In genomic region chr10:81499250-81499901, GRCm38 (mm10) we compare ENCODE assay signal across 8 mouse cellular contexts. TPM values are rescaled to one million over a fixed set of nuclear protein-coding genes. Genes with fewer than 3 reads are reported as not detected.
DNase-seq lines count a peak whose midpoint lies in the region; ATAC-seq and TF ChIP-seq lines count a peak whose summit lies in the region.

No protein-coding gene starts in this region.

- no peak for TF ChIP-seq CTCF in stomach, postnatal 0 days (IDR thresholded peaks at IDR 0.05; ENCODE audit: low read depth)
- TF ChIP-seq CTCF in lung, embryonic 14.5 days (IDR thresholded peaks at IDR 0.05; ENCODE audit: low read depth), result no peak

- H3K27ac ChIP-seq in embryonic facial prominence, embryonic 13.5 days, result no peak overlapping the region
- H3K27ac ChIP-seq in embryonic facial prominence, embryonic 10.5 days (replicated peaks), result no peak overlapping the region
- no peak overlapping the region for H3K27ac ChIP-seq in stomach, embryonic 15.5 days
- H3K27ac ChIP-seq in stomach, postnatal 0 days (replicated peaks), result no peak overlapping the region; the same call in 1 of the 2 replicates
- no peak overlapping the region for H3K27ac ChIP-seq in lung, embryonic 14.5 days (ENCODE audit: low read depth)
- H3K27ac ChIP-seq in midbrain, embryonic 11.5 days (ENCODE audit: low read depth, low read length), result no peak overlapping the region

- H3K9ac ChIP-seq in embryonic facial prominence, embryonic 13.5 days, result 0 out of 2 replicates have a peak overlapping the region, but pooled peaks have one; percentile 36
- no peak overlapping the region for H3K9ac ChIP-seq in stomach, embryonic 15.5 days
- H3K9ac ChIP-seq in stomach, postnatal 0 days (ENCODE audit: low read length), result no peak overlapping the region
- H3K9ac ChIP-seq in lung, embryonic 14.5 days, result no peak overlapping the region; the same call in 1 of the 2 replicates
- H3K9ac ChIP-seq in midbrain, embryonic 11.5 days (ENCODE audit: low read length), result no peak overlapping the region

- 83% methylated on average over 23 of the region's 23 CpGs for WGBS in embryonic facial prominence, embryonic 13.5 days
- WGBS in embryonic facial prominence, embryonic 10.5 days, result 78% methylated on average over 23 of the region's 23 CpGs
- WGBS in stomach, embryonic 15.5 days, result 69% methylated on average over 23 of the region's 23 CpGs
- 66% methylated on average over 23 of the region's 23 CpGs for WGBS in stomach, postnatal 0 days
- WGBS in lung, embryonic 14.5 days, result 58% methylated on average over 23 of the region's 23 CpGs
- 81% methylated on average over 23 of the region's 23 CpGs for WGBS in midbrain, embryonic 11.5 days

- H3K4me1 ChIP-seq in embryonic facial prominence, embryonic 13.5 days, result peaks cover 21% of the 10 kb centered on the region
- H3K4me1 ChIP-seq in embryonic facial prominence, embryonic 10.5 days, result peaks cover 31% of the 10 kb centered on the region
- peaks cover 12% of the 10 kb centered on the region for H3K4me1 ChIP-seq in stomach, embryonic 15.5 days
- H3K4me1 ChIP-seq in stomach, postnatal 0 days (replicated peaks; ENCODE audit: control insufficient read depth, insufficient read depth), result peaks cover 3% of the 10 kb centered on the region; the same call in 1 of the 2 replicates
- peaks cover 11% of the 10 kb centered on the region; the same call in 1 of the 2 replicates for H3K4me1 ChIP-seq in lung, embryonic 14.5 days (ENCODE audit: insufficient read depth)
- peaks cover 10% of the 10 kb centered on the region for H3K4me1 ChIP-seq in midbrain, embryonic 11.5 days (ENCODE audit: control insufficient read depth, insufficient read depth, low read length)

- DNase-seq in embryonic facial prominence, embryonic 10.5 days (ENCODE audit: low spot score), result no peak
- no peak for DNase-seq in stomach, postnatal 0 days (ENCODE audit: low spot score)
- DNase-seq in lung, embryonic 14.5 days, result peak; percentile 17
- peak; percentile 85 for DNase-seq in thymus, postnatal 0 days (ENCODE audit: low spot score)
- no peak for DNase-seq in midbrain, embryonic 11.5 days (ENCODE audit: low spot score, missing footprints)
- no peak for DNase-seq in cerebellum, postnatal 4 days (ENCODE audit: low spot score in 2 of 2)

- H3K36me3 ChIP-seq in embryonic facial prominence, embryonic 13.5 days, result no peaks in the 10 kb centered on the region; the same call in 1 of the 2 replicates
- H3K36me3 ChIP-seq in embryonic facial prominence, embryonic 10.5 days (replicated peaks), result peaks cover under 1% of the 10 kb centered on the region; the same call in 1 of the 2 replicates
- no peaks in the 10 kb centered on the region for H3K36me3 ChIP-seq in stomach, embryonic 15.5 days
- H3K36me3 ChIP-seq in stomach, postnatal 0 days (ENCODE audit: control insufficient read depth, insufficient read depth, low read length), result no peaks in the 10 kb centered on the region
- no peaks in the 10 kb centered on the region for H3K36me3 ChIP-seq in lung, embryonic 14.5 days (ENCODE audit: insufficient read depth)
- no peaks in the 10 kb centered on the region for H3K36me3 ChIP-seq in midbrain, embryonic 11.5 days (ENCODE audit: control insufficient read depth, insufficient read depth, low read length)

- peaks cover 13% of the 10 kb centered on the region for H3K27me3 ChIP-seq in embryonic facial prominence, embryonic 13.5 days
- H3K27me3 ChIP-seq in embryonic facial prominence, embryonic 10.5 days (replicated peaks; ENCODE audit: low read depth, poor library complexity, severe bottlenecking), result peaks cover 12% of the 10 kb centered on the region
- H3K27me3 ChIP-seq in stomach, embryonic 15.5 days (replicated peaks), result no peaks in the 10 kb centered on the region
- no peaks in the 10 kb centered on the region for H3K27me3 ChIP-seq in stomach, postnatal 0 days (ENCODE audit: control insufficient read depth, insufficient read depth, low read length)
- no peaks in the 10 kb centered on the region for H3K27me3 ChIP-seq in lung, embryonic 14.5 days (ENCODE audit: insufficient read depth, low read length)
- H3K27me3 ChIP-seq in midbrain, embryonic 11.5 days (ENCODE audit: control insufficient read depth, insufficient read depth, low read length), result no peaks in the 10 kb centered on the region; the same call in 1 of the 2 replicates

- no peak for ATAC-seq in embryonic facial prominence, embryonic 13.5 days (ENCODE audit: insufficient number of reproducible peaks, insufficient read depth, low FRiP score, low TSS enrichment, low read depth)
- ATAC-seq in stomach, embryonic 15.5 days (ENCODE audit: insufficient read depth, low FRiP score, low read depth), result no peak
- ATAC-seq in stomach, postnatal 0 days (ENCODE audit: low FRiP score, low TSS enrichment), result no peak
- ATAC-seq in lung, embryonic 14.5 days (ENCODE audit: insufficient read depth), result no peak
- no peak for ATAC-seq in midbrain, embryonic 11.5 days (ENCODE audit: low FRiP score)

- TF ChIP-seq EP300 in stomach, postnatal 0 days (optimal IDR thresholded peaks at IDR 0.05), result no peak

- H3K4me3 ChIP-seq in embryonic facial prominence, embryonic 13.5 days, result no peak overlapping the region
- no peak overlapping the region for H3K4me3 ChIP-seq in embryonic facial prominence, embryonic 10.5 days
- H3K4me3 ChIP-seq in stomach, embryonic 15.5 days (replicated peaks), result 0 out of 2 replicates have a peak overlapping the region, but pooled peaks have one; percentile 8
- H3K4me3 ChIP-seq in stomach, postnatal 0 days (ENCODE audit: low read depth, low read length), result no peak overlapping the region
- no peak overlapping the region for H3K4me3 ChIP-seq in lung, embryonic 14.5 days (ENCODE audit: low read depth, low read length)
- no peak overlapping the region for H3K4me3 ChIP-seq in midbrain, embryonic 11.5 days (ENCODE audit: low read depth, low read length)

- H3K9me3 ChIP-seq in embryonic facial prominence, embryonic 13.5 days, result no peaks in the 10 kb centered on the region
- H3K9me3 ChIP-seq in embryonic facial prominence, embryonic 10.5 days, result no peaks in the 10 kb centered on the region
- no peaks in the 10 kb centered on the region for H3K9me3 ChIP-seq in stomach, embryonic 15.5 days
- H3K9me3 ChIP-seq in stomach, postnatal 0 days (ENCODE audit: control insufficient read depth, low read length), result no peaks in the 10 kb centered on the region
- no peaks in the 10 kb centered on the region for H3K9me3 ChIP-seq in lung, embryonic 14.5 days (ENCODE audit: low read depth, low read length)
- no peaks in the 10 kb centered on the region for H3K9me3 ChIP-seq in midbrain, embryonic 11.5 days (ENCODE audit: control insufficient read depth, low read length)

- no peak overlapping the region for H3K4me2 ChIP-seq in embryonic facial prominence, embryonic 13.5 days
- 0 out of 2 replicates have a peak overlapping the region, but pooled peaks have one; percentile 1 for H3K4me2 ChIP-seq in stomach, embryonic 15.5 days
- no peak overlapping the region for H3K4me2 ChIP-seq in stomach, postnatal 0 days (replicated peaks; ENCODE audit: low read depth)
- 0 out of 2 replicates have a peak overlapping the region, but pooled peaks have one; percentile 23 for H3K4me2 ChIP-seq in lung, embryonic 14.5 days
- H3K4me2 ChIP-seq in midbrain, embryonic 11.5 days, result no peak overlapping the region

RNA-seq across cellular contexts. Expression of gene S1pr4, which starts 0.6 kb away (rescaled TPM):
- polyA plus RNA-seq in embryonic facial prominence, embryonic 13.5 days (2015; fragmentation: Nextera tagmentation; extraction: Ambion mirVana), result 0.25 and 0.31 TPM in 2 replicates
- polyA plus RNA-seq in embryonic facial prominence, embryonic 10.5 days (2016; fragmentation: Nextera tagmentation; extraction: Ambion mirVana), result 0.28 and 0.51 TPM in 2 replicates
- polyA plus RNA-seq in stomach, embryonic 15.5 days (2015; fragmentation: Nextera tagmentation; extraction: Ambion mirVana), result 1.4 and 1.6 TPM in 2 replicates
- 1.0 and 1.5 TPM in 2 replicates for polyA plus RNA-seq in stomach, postnatal 0 days (2015; fragmentation: Nextera tagmentation; extraction: Ambion mirVana)
- 1.3 and 1.7 TPM in 2 replicates for polyA plus RNA-seq in lung, embryonic 14.5 days (2014; fragmentation: Nextera tagmentation; extraction: Ambion mirVana)
- 22.2 and 25.6 TPM in 2 replicates for polyA plus RNA-seq in thymus, postnatal 0 days (2015; fragmentation: Nextera tagmentation; extraction: Ambion mirVana)
- polyA plus RNA-seq in midbrain, embryonic 11.5 days (2014; fragmentation: Nextera tagmentation; extraction: Ambion mirVana), result 0.37 and 0.43 TPM in 2 replicates

RNA-seq across cellular contexts. Expression of gene Ncln, which starts 3.2 kb away (rescaled TPM):
- 82.3 and 87.9 TPM in 2 replicates for polyA plus RNA-seq in embryonic facial prominence, embryonic 13.5 days (2015; fragmentation: Nextera tagmentation; extraction: Ambion mirVana)
- polyA plus RNA-seq in embryonic facial prominence, embryonic 10.5 days (2016; fragmentation: Nextera tagmentation; extraction: Ambion mirVana), result 85.2 and 94.3 TPM in 2 replicates
- 83.9 and 93.7 TPM in 2 replicates for polyA plus RNA-seq in stomach, embryonic 15.5 days (2015; fragmentation: Nextera tagmentation; extraction: Ambion mirVana)
- 37.0 and 38.3 TPM in 2 replicates for polyA plus RNA-seq in stomach, postnatal 0 days (2015; fragmentation: Nextera tagmentation; extraction: Ambion mirVana)
- polyA plus RNA-seq in lung, embryonic 14.5 days (2014; fragmentation: Nextera tagmentation; extraction: Ambion mirVana), result 82.1 and 97.3 TPM in 2 replicates
- polyA plus RNA-seq in thymus, postnatal 0 days (2015; fragmentation: Nextera tagmentation; extraction: Ambion mirVana), result 39.4 and 45.5 TPM in 2 replicates
- polyA plus RNA-seq in midbrain, embryonic 11.5 days (2014; fragmentation: Nextera tagmentation; extraction: Ambion mirVana), result 40.4 and 44.5 TPM in 2 replicates

RNA-seq across cellular contexts. Expression of gene Celf5, which starts 16.9 kb away (rescaled TPM):
- 2.1 and 2.5 TPM in 2 replicates for polyA plus RNA-seq in embryonic facial prominence, embryonic 13.5 days (2015; fragmentation: Nextera tagmentation; extraction: Ambion mirVana)
- polyA plus RNA-seq in embryonic facial prominence, embryonic 10.5 days (2016; fragmentation: Nextera tagmentation; extraction: Ambion mirVana), result 1.2 and 2.3 TPM in 2 replicates
- 1.7 and 1.8 TPM in 2 replicates for polyA plus RNA-seq in stomach, embryonic 15.5 days (2015; fragmentation: Nextera tagmentation; extraction: Ambion mirVana)
- 0.62 TPM in 2 replicates for polyA plus RNA-seq in stomach, postnatal 0 days (2015; fragmentation: Nextera tagmentation; extraction: Ambion mirVana)
- 0.09 and 0.30 TPM in 2 replicates for polyA plus RNA-seq in lung, embryonic 14.5 days (2014; fragmentation: Nextera tagmentation; extraction: Ambion mirVana)
- 0.04 and 0.25 TPM in 2 replicates for polyA plus RNA-seq in thymus, postnatal 0 days (2015; fragmentation: Nextera tagmentation; extraction: Ambion mirVana)
- 10.0 and 13.1 TPM in 2 replicates for polyA plus RNA-seq in midbrain, embryonic 11.5 days (2014; fragmentation: Nextera tagmentation; extraction: Ambion mirVana)

RNA-seq across cellular contexts. Expression of gene Gna15, which starts 24.6 kb away (rescaled TPM):
- polyA plus RNA-seq in embryonic facial prominence, embryonic 13.5 days (2015; fragmentation: Nextera tagmentation; extraction: Ambion mirVana), result 2.0 and 2.1 TPM in 2 replicates
- 1.2 and 1.3 TPM in 2 replicates for polyA plus RNA-seq in embryonic facial prominence, embryonic 10.5 days (2016; fragmentation: Nextera tagmentation; extraction: Ambion mirVana)
- polyA plus RNA-seq in stomach, embryonic 15.5 days (2015; fragmentation: Nextera tagmentation; extraction: Ambion mirVana), result 4.4 and 5.8 TPM in 2 replicates
- 9.8 and 10.1 TPM in 2 replicates for polyA plus RNA-seq in stomach, postnatal 0 days (2015; fragmentation: Nextera tagmentation; extraction: Ambion mirVana)
- 1.1 and 1.7 TPM in 2 replicates for polyA plus RNA-seq in lung, embryonic 14.5 days (2014; fragmentation: Nextera tagmentation; extraction: Ambion mirVana)
- 3.5 TPM in 2 replicates for polyA plus RNA-seq in thymus, postnatal 0 days (2015; fragmentation: Nextera tagmentation; extraction: Ambion mirVana)
- 1.1 and 1.4 TPM in 2 replicates for polyA plus RNA-seq in midbrain, embryonic 11.5 days (2014; fragmentation: Nextera tagmentation; extraction: Ambion mirVana)

RNA-seq across cellular contexts. Expression of gene Nfic, which starts 43.9 kb away (rescaled TPM):
- polyA plus RNA-seq in embryonic facial prominence, embryonic 13.5 days (2015; fragmentation: Nextera tagmentation; extraction: Ambion mirVana), result 87.0 and 96.1 TPM in 2 replicates
- polyA plus RNA-seq in embryonic facial prominence, embryonic 10.5 days (2016; fragmentation: Nextera tagmentation; extraction: Ambion mirVana), result 12.5 and 20.2 TPM in 2 replicates
- 65.5 and 78.2 TPM in 2 replicates for polyA plus RNA-seq in stomach, embryonic 15.5 days (2015; fragmentation: Nextera tagmentation; extraction: Ambion mirVana)
- 40.4 and 42.4 TPM in 2 replicates for polyA plus RNA-seq in stomach, postnatal 0 days (2015; fragmentation: Nextera tagmentation; extraction: Ambion mirVana)
- polyA plus RNA-seq in lung, embryonic 14.5 days (2014; fragmentation: Nextera tagmentation; extraction: Ambion mirVana), result 86.0 and 86.5 TPM in 2 replicates
- polyA plus RNA-seq in thymus, postnatal 0 days (2015; fragmentation: Nextera tagmentation; extraction: Ambion mirVana), result 21.5 and 21.9 TPM in 2 replicates
- polyA plus RNA-seq in midbrain, embryonic 11.5 days (2014; fragmentation: Nextera tagmentation; extraction: Ambion mirVana), result 6.6 and 6.9 TPM in 2 replicates

Comparison
In these comparisons a context has a peak if more than half of its experiments do, and no peak if none do; other contexts are left out.
1. H3K4me2 ChIP-seq: peak in stomach, embryonic 15.5 days (single experiment) and lung, embryonic 14.5 days (single experiment); none in embryonic facial prominence, embryonic 13.5 days (single experiment), stomach, postnatal 0 days (single experiment) and midbrain, embryonic 11.5 days (single experiment).
2. DNase-seq: peak in lung, embryonic 14.5 days (single experiment) and thymus, postnatal 0 days (single experiment); none in embryonic facial prominence, embryonic 10.5 days (single experiment), stomach, postnatal 0 days (single experiment), midbrain, embryonic 11.5 days (single experiment) and cerebellum, postnatal 4 days (0 of 2).